Mouse (Mus musculus) liver, postnatal 0 days (tissue): ENCODE results near the gene Timm10b.

Experiments
- CTCF ChIP-seq: sonication (generic); IDR thresholded peaks from 2 replicates; pipeline ENCODE4 v1.5.1; 2016; ENCODE audit warnings: antibody characterized with exemption, low read depth
- EP300 ChIP-seq: IDR thresholded peaks from 2 replicates; pipeline ENCODE4 v1.6.1; 2016; ENCODE audit warnings: antibody characterized with exemption, low read depth, mild to moderate bottlenecking

GRCm38 (mm10) chr7:105617810-105618209, 22.0 kb upstream of the Timm10b start:
- TF ChIP-seq CTCF (no peak), EP300 (no peak)
